Mouse (Mus musculus) stomach, postnatal 0 days (tissue): Measurements from ENCODE around the gene Mical3. TPM values are rescaled to one million over a fixed set of nuclear protein-coding genes. Genes with fewer than 3 reads are reported as not detected.

ENCODE experiments used
- ATAC-seq: fragments of 200-750 bp; cut with Nextera tagmentation; 2 replicates; pipeline ENCODE4 v1.8.0; 2017; ENCODE audit not compliant: low FRiP score, low TSS enrichment
- DNase-seq: peaks from one replicate; pipeline ENCODE4 v3.0.0-alpha.2; 2016; ENCODE audit warnings: low spot score
- H3K27ac ChIP-seq: fragments of 300-500 bp; sonication (generic); replicated peaks from 2 replicates; pipeline ENCODE4 v1.5.1; 2014; ENCODE audit warnings: mild to moderate bottlenecking, control low read depth
- H3K27me3 ChIP-seq: fragments of 300-500 bp; sonication (generic); 2 replicates; pipeline ENCODE4 v1.6.1; 2014; ENCODE audit warnings: low read length; ENCODE audit not compliant: control insufficient read depth, insufficient read depth
- H3K36me3 ChIP-seq: fragments of 300-500 bp; sonication (generic); 2 replicates; pipeline ENCODE4 v1.6.1; 2014; ENCODE audit warnings: low read length, mixed read lengths; ENCODE audit not compliant: control insufficient read depth, insufficient read depth
- H3K4me1 ChIP-seq: fragments of 300-500 bp; sonication (generic); replicated peaks from 2 replicates; pipeline ENCODE4 v1.6.1; 2014; ENCODE audit warnings: antibody characterized with exemption; ENCODE audit not compliant: control insufficient read depth, insufficient read depth
- H3K4me2 ChIP-seq: fragments of 300-500 bp; sonication (generic); replicated peaks from 2 replicates; pipeline ENCODE4 v1.6.1; 2014; ENCODE audit warnings: low read depth, mild to moderate bottlenecking, control low read depth, moderate library complexity
- H3K4me3 ChIP-seq: fragments of 300-500 bp; sonication (generic); 2 replicates; pipeline ENCODE4 v1.5.1; 2014; ENCODE audit warnings: low read depth, low read length, control low read depth
- H3K9ac ChIP-seq: fragments of 300-500 bp; sonication (generic); 2 replicates; pipeline ENCODE4 v1.6.1; 2014; ENCODE audit warnings: mild to moderate bottlenecking, low read length, control low read depth, mixed read lengths
- H3K9me3 ChIP-seq: fragments of 300-500 bp; sonication (generic); 2 replicates; pipeline ENCODE4 v1.6.1; 2016; ENCODE audit warnings: low read length; ENCODE audit not compliant: control insufficient read depth
- CTCF ChIP-seq: IDR thresholded peaks from 2 replicates; pipeline ENCODE4 v1.5.1; 2016; ENCODE audit warnings: antibody characterized with exemption, low read depth, mild to moderate bottlenecking, moderate library complexity
- EP300 ChIP-seq: optimal IDR thresholded peaks from 2 replicates; pipeline ENCODE3; 2016; ENCODE audit warnings: antibody characterized with exemption
- WGBS: fragments of 180-500 bp; shearing (Covaris S2); extraction: QIAGEN DNeasy Blood & Tissue Kit; methylation state at CpG from one replicate; pipeline ENCODE4 v1.1.7; 2014; 5-methylcytosine and 5-hydroxymethylcytosine counted together
- polyA plus RNA-seq: library from polyadenylated mRNA; unstranded; fragments of >200 nt; fragmentation: Nextera tagmentation; extraction: Ambion mirVana; gene quantifications from 2 replicates; pipeline ENCODE4 v1.2.1, GENCODE M21; 2015

The Mical3 gene
- polyA plus RNA-seq, 1 experiment from 2014 or later: 4.5 TPM

- Histone ChIP-seq H3K36me3 (no peaks in the 10 kb centered on the region), H3K4me2 (no peak overlapping the region), H3K9ac (no peak overlapping the region), H3K4me3 (no peak overlapping the region), H3K27ac (no peak overlapping the region), H3K4me1 (no peaks in the 10 kb centered on the region), H3K9me3 (no peaks in the 10 kb centered on the region), H3K27me3 (no peaks in the 10 kb centered on the region)
- TF ChIP-seq EP300: no peak
- TF ChIP-seq CTCF: no peak
- DNase-seq (no peak), ATAC-seq (no peak)
- 72% methylated on average over 8 of the region's 8 CpGs for WGBS
These were observed 79.4 kb downstream of the Mical3 start for GRCm38 (mm10) chr6:121051411-121051810.

GRCm38 (mm10) chr6:121048696-121049095 lies 82.1 kb downstream of the Mical3 start:
- 74% methylated on average over 8 of the region's 8 CpGs for WGBS
- DNase-seq: no peak
- Histone ChIP-seq H3K27ac (no peak overlapping the region), H3K4me2 (no peak overlapping the region), H3K4me3 (no peak overlapping the region), H3K36me3 (no peaks in the 10 kb centered on the region), H3K27me3 (no peaks in the 10 kb centered on the region), H3K9ac (no peak overlapping the region), H3K4me1 (no peaks in the 10 kb centered on the region; the same call in 1 of the 2 replicates), H3K9me3 (no peaks in the 10 kb centered on the region)
- ATAC-seq: no peak
- TF ChIP-seq EP300 (no peak), CTCF (no peak)

GRCm38 (mm10) chr6:121045345-121046080 lies 85.3 kb downstream of the Mical3 start:
- Histone ChIP-seq H3K36me3 (no peaks in the 10 kb centered on the region), H3K9me3 (no peaks in the 10 kb centered on the region), H3K4me2 (no peak overlapping the region), H3K4me1 (no peaks in the 10 kb centered on the region; the same call in 1 of the 2 replicates), H3K27ac (no peak overlapping the region; the same call in 1 of the 2 replicates), H3K9ac (no peak overlapping the region), H3K4me3 (no peak overlapping the region), H3K27me3 (no peaks in the 10 kb centered on the region)
- WGBS: 43% methylated on average over 19 of the region's 20 CpGs
- DNase-seq (peak; percentile 38), ATAC-seq (peak; percentile 64)
- no peak for TF ChIP-seq CTCF
- TF ChIP-seq EP300: no peak

GRCm38 (mm10) chr6:121043434-121044189 lies 87.2 kb downstream of the Mical3 start:
- Histone ChIP-seq H3K27me3 (no peaks in the 10 kb centered on the region), H3K9me3 (no peaks in the 10 kb centered on the region), H3K27ac (0 out of 2 replicates have a peak overlapping the region, but pooled peaks have one; percentile 2), H3K4me3 (no peak overlapping the region), H3K4me1 (no peaks in the 10 kb centered on the region; the same call in 1 of the 2 replicates), H3K4me2 (no peak overlapping the region), H3K9ac (no peak overlapping the region), H3K36me3 (no peaks in the 10 kb centered on the region)
- no peak for ATAC-seq
- DNase-seq: no peak
- no peak for TF ChIP-seq EP300
- no peak for TF ChIP-seq CTCF
- WGBS: 48% methylated on average over 14 of the region's 14 CpGs

GRCm38 (mm10) chr6:121039719-121040118 lies 91.1 kb downstream of the Mical3 start:
- Histone ChIP-seq H3K4me3 (no peak overlapping the region), H3K36me3 (no peaks in the 10 kb centered on the region; the same call in 1 of the 2 replicates)
- WGBS: 84% methylated on average over 3 of the region's 3 CpGs

More at GRCm38 (mm10) chr6:121039719-121040118, 91.1 kb downstream of the Mical3 start:
- Histone ChIP-seq H3K4me1 (no peaks in the 10 kb centered on the region), H3K27me3 (no peaks in the 10 kb centered on the region), H3K9ac (no peak overlapping the region), H3K9me3 (no peaks in the 10 kb centered on the region), H3K4me2 (no peak overlapping the region), H3K27ac (no peak overlapping the region)
- ATAC-seq (no peak), DNase-seq (no peak)
- TF ChIP-seq CTCF (0 out of 2 replicates have a peak, but pooled peaks have one; percentile 7), EP300 (no peak)
